Comparison of ENCODE assay signal across 1 mouse cellular context in the genomic region with DNA sequence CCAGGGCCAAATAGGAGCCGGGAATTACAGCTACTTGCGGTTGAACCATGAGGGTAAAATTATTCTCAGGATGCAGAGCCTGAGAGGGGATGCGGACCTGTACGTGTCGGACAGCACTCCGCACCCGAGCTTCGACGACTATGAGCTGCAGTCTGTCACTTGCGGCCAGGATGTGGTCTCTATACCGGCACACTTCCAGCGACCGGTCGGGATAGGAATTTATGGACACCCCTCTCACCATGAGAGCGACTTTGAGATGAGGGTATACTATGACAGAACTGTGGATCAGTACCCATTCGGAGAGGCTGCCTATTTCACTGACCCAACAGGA.
TF ChIP-seq lines count a peak whose summit lies in the region.

No protein-coding gene starts in this region.

TF ChIP-seq in C2C12, 6 proteins besides CTCF, POLR2A, EP300 and RAD21:
- no peak for TF ChIP-seq MYOG (IDR thresholded peaks at IDR 0.05; ENCODE audit: control insufficient read depth, extremely low read depth, insufficient read length)
- TF ChIP-seq USF1 (IDR thresholded peaks at IDR 0.05; ENCODE audit: low read depth): no peak
- no peak for TF ChIP-seq MYOD1 (IDR thresholded peaks at IDR 0.05; ENCODE audit: control insufficient read depth, insufficient read length, low read depth)
- no peak for TF ChIP-seq FOSL1 (IDR thresholded peaks at IDR 0.05; ENCODE audit: insufficient read depth, low read length, poor library complexity, severe bottlenecking)
- no peak for TF ChIP-seq CEBPB (IDR thresholded peaks at IDR 0.05; ENCODE audit: low read depth)
- no peak for TF ChIP-seq MAX (IDR thresholded peaks at IDR 0.05)
